Mouse (Mus musculus) C2C12 (cell line): ENCODE data around the gene Pth2. TPM values are rescaled to one million over a fixed set of nuclear protein-coding genes. Genes with fewer than 3 reads are reported as not detected.

Source experiments
- H3K27me3 ChIP-seq: one replicate; pipeline ENCODE4 v1.6.1; 2011; ENCODE audit not compliant: control insufficient read depth, insufficient read depth, insufficient read length
- H3K36me3 ChIP-seq: one replicate; pipeline ENCODE4 v1.6.1; 2011; ENCODE audit not compliant: control insufficient read depth, insufficient read depth
- H3K4me3 ChIP-seq: one replicate; pipeline ENCODE4 v1.5.1; 2011; ENCODE audit warnings: mild to moderate bottlenecking, control low read depth; ENCODE audit not compliant: poor library complexity, insufficient read depth, severe bottlenecking
- H3K79me2 ChIP-seq: one replicate; pipeline ENCODE4 v1.6.1; 2011; ENCODE audit not compliant: control insufficient read depth, insufficient read depth
- H3K79me3 ChIP-seq: one replicate; pipeline ENCODE4 v1.6.1; 2011; ENCODE audit warnings: low read depth, control low read depth
- H3ac ChIP-seq: one replicate; pipeline ENCODE3; 2011; ENCODE audit warnings: low read depth; ENCODE audit not compliant: control insufficient read depth, insufficient read length
- CEBPB ChIP-seq: IDR thresholded peaks from one replicate; pipeline ENCODE4 v1.6.1; 2011; ENCODE audit warnings: low read depth, mild to moderate bottlenecking, control low read depth, moderate library complexity
- CTCF ChIP-seq: IDR thresholded peaks from one replicate; pipeline ENCODE4 v1.5.1; 2011; ENCODE audit not compliant: control insufficient read depth, insufficient read depth, insufficient read length
- FOSL1 ChIP-seq: IDR thresholded peaks from one replicate; pipeline ENCODE4 v1.8.0; 2011; ENCODE audit warnings: mild to moderate bottlenecking, low read length; ENCODE audit not compliant: poor library complexity, insufficient read depth, severe bottlenecking
- MAX ChIP-seq: IDR thresholded peaks from one replicate; pipeline ENCODE4 v1.6.1; 2011; ENCODE audit warnings: mild to moderate bottlenecking, control low read depth
- MYOD1 ChIP-seq: IDR thresholded peaks from one replicate; pipeline ENCODE4 v1.6.1; 2011; ENCODE audit warnings: low read depth; ENCODE audit not compliant: control insufficient read depth, insufficient read length
- MYOG ChIP-seq: IDR thresholded peaks from one replicate; pipeline ENCODE4 v1.6.1; 2011; ENCODE audit not compliant: control insufficient read depth, insufficient read length; ENCODE audit errors: extremely low read depth
- USF1 ChIP-seq: IDR thresholded peaks from one replicate; pipeline ENCODE4 v1.6.1; 2011; ENCODE audit warnings: low read depth, mild to moderate bottlenecking, control low read depth, moderate library complexity
- polyA plus RNA-seq: library from polyadenylated mRNA; unstranded; fragments of >200 nt; fragmentation: generic; extraction: Trizol; gene quantifications from one replicate; pipeline ENCODE4 v1.2.1, GENCODE M21; 2012; ENCODE audit warnings: missing spikeins

The Pth2 gene
- polyA plus RNA-seq, 1 experiment, result not detected

DNA sequence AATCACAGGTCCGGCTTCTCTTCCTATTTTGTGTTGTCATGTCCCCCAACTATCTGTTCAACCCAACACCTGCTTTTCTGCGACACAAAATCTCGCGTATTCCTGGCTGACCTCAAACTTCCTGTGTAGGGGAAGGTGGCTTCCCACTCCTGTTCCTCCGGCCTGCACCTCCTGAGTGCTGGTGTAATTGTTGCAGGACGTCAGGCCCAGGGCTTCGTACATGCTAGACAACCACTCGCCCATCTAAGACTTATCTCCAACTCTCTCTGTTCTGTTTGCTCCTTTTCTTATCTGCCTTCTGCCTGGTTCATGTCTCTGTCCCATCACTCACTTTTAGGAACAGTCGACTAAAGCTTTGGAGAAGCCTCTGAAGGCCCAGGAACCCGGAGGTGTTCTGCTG, 30.3 kb downstream of the Pth2 start:
- Histone ChIP-seq H3K36me3 (no peaks in the 10 kb centered on the region), H3K79me3 (no peaks in the 10 kb centered on the region), H3K79me2 (peaks cover 2% of the 10 kb centered on the region), H3ac (no peak overlapping the region), H3K27me3 (peaks cover 9% of the 10 kb centered on the region), H3K4me3 (no peak overlapping the region)
- no peak for TF ChIP-seq FOSL1
- no peak for TF ChIP-seq MYOD1
- TF ChIP-seq MYOG, result no peak
- TF ChIP-seq MAX, result no peak
- TF ChIP-seq CTCF, result no peak
- no peak for TF ChIP-seq USF1
- no peak for TF ChIP-seq CEBPB

DNA sequence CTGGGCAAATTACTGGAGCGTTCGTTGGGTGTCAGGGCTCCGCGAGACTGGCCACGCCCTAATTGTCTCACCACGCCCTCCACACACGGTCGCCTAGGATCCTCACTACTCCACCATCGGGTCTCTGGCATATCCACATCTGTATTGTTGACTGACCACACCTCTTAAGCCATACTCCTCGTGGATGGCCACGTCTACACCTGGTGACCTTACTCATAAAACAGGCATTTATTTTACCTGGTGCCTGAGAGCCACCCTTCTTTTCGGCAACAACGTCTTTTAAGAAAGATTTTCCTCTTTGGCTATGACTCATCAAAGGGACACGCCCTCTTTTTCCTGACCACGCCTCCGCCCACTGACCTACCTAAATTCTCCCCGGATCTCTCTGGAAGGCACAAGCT, 31.1 kb downstream of the Pth2 start, which contains the start of gene Dkkl1:
Gene Dkkl1 (minus strand): TSS at position 297 of the 401 bp plus-strand sequence.
- Histone ChIP-seq H3ac (no peak within 1 kb of the TSS), H3K36me3 (no peaks in the 10 kb centered on the region), H3K4me3 (no peak within 1 kb of the TSS), H3K79me2 (peaks cover 10% of the 10 kb centered on the region), H3K27me3 (peaks cover 9% of the 10 kb centered on the region), H3K79me3 (peaks cover 1% of the 10 kb centered on the region)
- no peak for TF ChIP-seq CEBPB
- TF ChIP-seq CTCF, result no peak
- no peak for TF ChIP-seq MYOD1
- TF ChIP-seq USF1, result no peak
- no peak for TF ChIP-seq MYOG
- TF ChIP-seq FOSL1, result no peak
- TF ChIP-seq MAX, result no peak

DNA sequence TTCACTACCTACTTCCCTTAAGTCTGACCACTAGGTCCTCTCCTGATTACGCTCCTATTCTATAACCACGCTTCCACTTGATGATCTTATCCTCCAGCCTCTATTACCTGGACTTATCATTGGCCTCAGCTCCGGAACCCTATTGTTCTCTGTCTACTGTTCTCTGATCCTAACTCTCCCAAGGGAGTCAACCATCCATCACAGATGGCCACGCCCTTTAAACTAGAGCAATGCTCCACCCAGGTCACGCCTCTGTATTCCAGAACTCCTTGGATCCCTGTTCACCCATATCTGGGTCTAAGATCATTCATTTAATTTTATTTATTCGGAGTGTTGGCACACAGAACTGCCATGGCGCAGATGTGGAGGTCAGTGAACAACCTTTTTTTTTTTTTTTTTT, 31.6 kb downstream of the Pth2 start:
- Histone ChIP-seq H3K36me3 (no peaks in the 10 kb centered on the region), H3K4me3 (no peak overlapping the region), H3K79me3 (peaks cover 2% of the 10 kb centered on the region), H3K79me2 (peaks cover 15% of the 10 kb centered on the region), H3K27me3 (peaks cover 9% of the 10 kb centered on the region), H3ac (no peak overlapping the region)
- TF ChIP-seq USF1 (no peak), MYOD1 (no peak), FOSL1 (no peak), MYOG (no peak), MAX (no peak), CTCF (no peak), CEBPB (no peak)

DNA sequence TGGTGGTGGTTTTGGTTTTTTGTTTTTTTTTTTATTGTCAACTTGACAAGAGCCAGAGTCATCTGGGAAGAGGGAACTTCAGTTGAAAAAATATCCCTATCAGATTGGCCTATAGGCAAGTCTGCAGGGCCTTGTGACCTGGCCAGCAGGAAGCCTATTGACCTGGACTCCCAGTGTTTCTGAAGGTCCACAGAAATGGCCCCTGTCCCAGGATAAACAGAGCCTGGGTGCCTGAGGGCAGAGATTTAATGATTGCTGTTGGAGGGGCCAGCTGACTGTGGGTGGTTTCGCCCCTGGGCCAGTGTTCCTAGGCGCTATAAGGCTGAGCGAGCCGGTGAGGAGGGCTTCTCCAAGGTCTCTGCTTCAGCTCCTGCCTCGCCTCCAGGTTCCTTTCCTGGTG, 32.9 kb downstream of the Pth2 start:
- TF ChIP-seq CTCF, result no peak
- TF ChIP-seq FOSL1, result no peak
- Histone ChIP-seq H3K79me3 (peaks cover 2% of the 10 kb centered on the region), H3K4me3 (no peak overlapping the region), H3K27me3 (peaks cover 9% of the 10 kb centered on the region), H3K79me2 (peaks cover 17% of the 10 kb centered on the region), H3ac (no peak overlapping the region), H3K36me3 (no peaks in the 10 kb centered on the region)

DNA sequence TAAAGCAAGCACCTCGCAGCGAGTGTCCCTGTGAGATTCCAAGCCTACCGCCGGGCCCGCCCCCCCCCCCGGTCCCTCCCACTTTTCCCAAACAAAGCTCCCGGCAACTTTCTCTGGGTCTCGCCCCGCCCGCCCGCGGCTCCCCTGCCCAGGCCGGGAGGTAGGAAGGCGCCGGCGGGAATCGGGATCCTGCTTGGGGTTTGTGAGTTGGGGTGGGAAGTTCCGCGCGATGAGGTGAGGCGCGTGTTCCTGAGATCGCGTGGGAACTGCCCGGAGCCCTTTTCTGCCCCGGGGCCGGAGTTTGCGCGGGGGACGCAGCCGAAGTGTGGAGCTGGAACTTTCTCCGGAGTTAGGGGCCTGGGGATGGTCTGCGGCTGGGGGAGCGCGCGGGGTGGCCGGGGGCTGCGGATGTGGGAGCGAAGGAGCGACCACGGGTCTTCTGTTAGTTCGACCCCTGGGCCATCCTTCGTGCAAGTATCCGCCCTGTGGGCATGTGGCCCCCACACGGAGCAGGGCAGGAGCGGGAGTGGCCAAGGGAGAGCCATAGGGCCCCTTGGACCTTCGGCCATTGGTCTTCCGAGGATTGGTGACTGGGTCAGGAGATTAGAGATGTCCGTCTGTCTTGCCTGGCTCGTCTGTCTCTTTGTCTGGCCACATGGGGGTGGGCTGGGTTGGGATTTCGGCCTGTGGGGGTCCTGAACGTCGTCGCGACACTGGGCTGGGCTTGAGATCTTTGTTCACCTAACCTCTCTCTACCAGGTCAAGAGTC, 35.1 kb downstream of the Pth2 start, which contains the start of gene Tead2:
Gene Tead2 (plus strand): TSS at position 81 of the 769 bp plus-strand sequence.
- H3ac ChIP-seq, result peak within 1 kb of the TSS; percentile 94
- H3K36me3 ChIP-seq, result no peaks in the 10 kb centered on the region
- peaks cover 2% of the 10 kb centered on the region for H3K79me3 ChIP-seq
- TF ChIP-seq USF1 (no peak), MAX (peak; percentile 19)
- peak within 1 kb of the TSS; percentile 46 for H3K4me3 ChIP-seq
- no peaks in the 10 kb centered on the region for H3K27me3 ChIP-seq
- H3K79me2 ChIP-seq, result peaks cover 17% of the 10 kb centered on the region

DNA sequence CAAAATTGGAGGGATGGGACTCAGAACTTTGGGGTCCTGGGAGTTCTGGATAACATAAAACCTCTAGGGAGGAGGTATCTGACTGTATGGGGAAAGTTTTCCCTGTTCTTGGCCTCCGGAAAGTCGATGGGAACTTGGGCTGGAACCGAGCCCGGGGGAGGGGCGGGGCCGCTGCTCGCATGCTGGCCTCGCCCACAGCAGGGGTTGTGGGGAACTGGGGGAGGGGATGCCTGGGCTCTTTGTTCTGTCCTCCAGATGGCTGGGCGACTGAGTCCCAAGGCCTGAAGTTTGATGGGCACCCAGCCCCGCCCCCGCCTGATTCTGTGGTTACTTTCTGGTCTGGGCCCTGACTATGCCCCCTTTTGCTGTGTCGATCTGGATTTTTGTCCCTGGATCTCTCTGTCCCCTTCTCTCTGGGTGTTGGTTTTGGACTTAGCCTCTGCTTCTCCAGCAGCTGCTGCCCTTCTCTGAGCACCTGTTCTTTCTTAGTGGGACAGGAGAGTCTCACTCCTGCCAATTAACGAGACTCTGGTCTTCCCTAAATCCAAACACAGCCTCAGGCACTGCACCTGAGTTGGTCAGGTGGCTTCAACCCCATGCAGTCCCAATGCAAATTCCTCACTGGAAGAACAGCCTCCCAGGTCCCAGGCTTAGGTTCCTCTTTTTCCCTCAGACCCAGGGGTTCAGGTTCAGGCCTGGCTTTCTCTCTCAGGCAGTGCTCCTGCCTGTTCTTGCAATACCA, 35.8 kb downstream of the Pth2 start:
- Histone ChIP-seq H3ac (peak overlapping the region; percentile 94), H3K79me2 (peaks cover 17% of the 10 kb centered on the region), H3K4me3 (peak overlapping the region; percentile 46), H3K36me3 (no peaks in the 10 kb centered on the region), H3K27me3 (no peaks in the 10 kb centered on the region), H3K79me3 (peaks cover 2% of the 10 kb centered on the region)
- TF ChIP-seq USF1, result no peak
- no peak for TF ChIP-seq FOSL1
- TF ChIP-seq CEBPB, result no peak
- no peak for TF ChIP-seq CTCF
- no peak for TF ChIP-seq MYOG
- no peak for TF ChIP-seq MAX
- no peak for TF ChIP-seq MYOD1
